Mouse (Mus musculus) thymus, postnatal 36 days (tissue): ENCODE results near the gene Kif16b.

ENCODE experiments used
- DNase-seq, 2 experiments: peaks; one replicate each; pipeline ENCODE4 v3.0.0; 2022; ENCODE audit warnings: mixed read lengths in 2 of 2

The Kif16b gene

DNA sequence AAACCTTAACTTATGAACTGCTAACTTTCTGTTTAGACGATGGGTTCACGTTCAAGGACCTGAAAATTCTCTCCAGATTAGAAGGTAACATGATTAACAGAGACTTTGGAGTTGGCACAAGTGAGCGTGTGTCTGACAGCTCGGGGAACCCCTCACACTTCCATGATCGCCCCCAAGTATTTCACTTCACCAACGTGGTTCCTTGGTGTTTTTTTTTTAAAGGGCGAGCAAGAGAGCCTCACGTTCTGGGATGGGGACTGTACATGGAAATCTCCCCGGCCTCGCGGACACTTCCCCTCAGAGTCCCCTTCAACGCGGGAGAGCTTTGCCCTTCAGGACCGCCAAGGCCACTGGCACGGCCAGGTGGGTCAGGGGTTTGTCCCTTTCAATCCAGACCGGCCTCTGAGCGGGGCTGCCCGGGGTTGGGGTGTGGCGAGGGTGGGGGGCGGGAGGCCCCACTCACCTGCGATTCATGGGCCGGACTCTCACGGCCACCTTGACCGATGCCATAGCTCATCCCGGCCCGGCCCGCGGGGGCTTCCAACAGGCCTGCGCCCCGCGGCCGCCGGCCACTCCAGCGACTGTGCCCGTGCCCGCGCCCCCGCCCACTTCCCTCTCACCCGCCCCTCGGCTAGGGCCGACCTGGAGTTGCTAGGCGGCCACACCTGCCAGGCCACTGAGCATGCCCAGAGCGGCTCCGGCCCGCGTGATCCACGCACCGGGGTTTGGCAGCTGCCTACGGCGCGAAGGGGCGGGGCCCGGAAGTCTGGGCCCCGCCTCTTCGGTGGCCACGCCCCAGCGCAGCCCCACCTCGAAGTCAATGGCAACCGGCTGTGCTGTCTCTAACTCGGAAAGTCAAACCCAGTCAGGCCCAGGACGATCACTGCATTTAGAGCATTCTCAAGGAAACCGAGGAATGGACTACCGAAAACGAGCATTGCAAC, at the start of gene Kif16b:
Kif16b (minus strand) TSS at position 670 of the 944 bp plus-strand sequence.
- peak; percentile 94 to 95 for DNase-seq

DNA sequence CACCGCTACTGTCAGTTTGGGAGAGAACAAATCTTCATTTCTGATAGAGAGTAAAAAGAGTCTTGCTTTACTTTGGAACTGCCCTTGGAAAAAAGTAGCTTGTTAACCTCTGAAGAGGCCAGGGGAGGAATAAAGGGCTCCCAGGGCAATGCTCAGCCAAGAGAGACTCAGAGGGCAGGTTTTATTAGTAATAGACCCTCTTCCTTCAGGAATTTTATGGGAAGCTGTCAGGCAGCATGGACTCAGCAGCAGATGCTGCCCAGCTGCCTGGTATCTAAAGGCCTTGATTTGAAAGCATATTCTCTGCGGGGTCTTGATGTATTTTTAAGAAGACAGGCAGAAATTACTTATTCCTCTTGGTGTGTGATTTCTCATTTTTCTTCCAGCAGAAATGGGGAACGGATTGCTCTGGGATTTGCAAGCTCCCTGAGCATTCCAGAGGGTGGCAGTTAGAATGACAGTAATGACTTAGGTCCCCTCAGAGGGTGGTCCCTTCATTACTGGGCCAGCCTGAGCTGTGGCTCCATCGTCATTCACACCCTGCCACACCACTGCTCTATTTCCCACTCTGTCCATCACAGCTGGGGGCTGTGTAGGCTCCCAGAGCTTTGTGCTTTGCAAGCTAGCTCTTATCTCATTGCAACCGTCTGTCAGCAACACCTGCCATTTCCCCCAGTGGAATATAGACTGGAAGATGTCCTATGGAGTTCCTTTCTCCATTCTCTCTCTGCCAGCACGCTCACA, 39.7 kb upstream of the Kif16b start:
- no peak for DNase-seq

DNA sequence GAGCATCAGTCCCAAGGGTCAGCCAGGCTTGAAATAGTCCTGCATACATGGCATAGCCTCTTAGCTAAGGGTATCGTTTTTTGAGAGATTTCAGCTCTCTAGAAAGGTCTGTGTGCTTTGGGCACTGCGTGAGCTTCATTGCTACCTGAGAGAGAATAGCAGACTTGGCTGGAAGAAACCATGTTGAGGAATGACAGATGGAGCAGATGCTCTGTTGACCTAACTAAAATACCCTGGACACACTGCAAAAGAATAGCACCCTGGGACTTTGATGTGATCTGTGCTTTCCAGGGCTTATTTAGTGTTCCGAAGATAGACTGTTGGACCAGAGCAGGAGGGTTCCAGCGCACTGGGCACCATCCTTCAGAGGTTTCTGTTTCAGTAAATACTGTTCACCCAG, 29.1 kb upstream of the Kif16b start:
- DNase-seq: no peak

DNA sequence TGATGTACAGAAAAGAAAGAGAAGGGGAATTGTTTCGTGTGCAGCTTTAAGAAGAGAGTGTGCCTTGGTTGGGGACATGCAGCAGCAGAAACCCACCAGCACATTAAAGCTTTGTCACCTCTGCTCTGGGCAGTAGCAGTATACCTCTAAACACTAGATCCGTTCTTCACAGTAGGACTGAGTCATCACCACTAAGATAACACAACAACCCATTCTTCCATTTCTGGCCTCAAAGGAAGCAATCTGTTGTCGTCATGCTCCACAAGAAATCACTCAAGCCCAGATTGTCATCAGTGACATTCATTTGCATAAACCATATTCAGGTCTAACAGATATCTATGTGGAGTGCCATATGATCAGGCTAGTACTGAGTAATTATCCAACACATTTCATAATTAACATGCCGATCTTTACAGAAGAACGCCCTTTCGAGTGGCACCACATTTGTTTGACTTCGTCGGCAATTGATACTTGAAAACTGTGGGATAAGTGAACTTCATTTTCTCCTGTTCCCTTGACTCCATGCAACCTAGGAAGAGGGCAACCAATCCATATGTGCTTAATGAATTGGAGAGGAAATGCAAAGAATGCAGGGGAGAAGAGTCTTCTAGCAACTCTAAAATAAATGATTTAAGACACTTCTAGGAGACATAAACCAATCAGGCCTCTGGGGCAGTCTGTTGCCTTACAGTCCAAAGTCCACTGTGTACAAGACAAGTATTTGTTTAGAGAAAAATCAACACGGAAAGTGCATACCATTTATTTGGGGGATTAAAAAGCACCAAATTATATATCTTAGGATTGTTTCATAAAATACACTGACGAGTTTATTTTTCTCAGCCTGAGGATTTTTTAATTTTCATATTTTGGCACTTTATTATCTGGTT, 28.1 kb upstream of the Kif16b start:
- DNase-seq: no peak

DNA sequence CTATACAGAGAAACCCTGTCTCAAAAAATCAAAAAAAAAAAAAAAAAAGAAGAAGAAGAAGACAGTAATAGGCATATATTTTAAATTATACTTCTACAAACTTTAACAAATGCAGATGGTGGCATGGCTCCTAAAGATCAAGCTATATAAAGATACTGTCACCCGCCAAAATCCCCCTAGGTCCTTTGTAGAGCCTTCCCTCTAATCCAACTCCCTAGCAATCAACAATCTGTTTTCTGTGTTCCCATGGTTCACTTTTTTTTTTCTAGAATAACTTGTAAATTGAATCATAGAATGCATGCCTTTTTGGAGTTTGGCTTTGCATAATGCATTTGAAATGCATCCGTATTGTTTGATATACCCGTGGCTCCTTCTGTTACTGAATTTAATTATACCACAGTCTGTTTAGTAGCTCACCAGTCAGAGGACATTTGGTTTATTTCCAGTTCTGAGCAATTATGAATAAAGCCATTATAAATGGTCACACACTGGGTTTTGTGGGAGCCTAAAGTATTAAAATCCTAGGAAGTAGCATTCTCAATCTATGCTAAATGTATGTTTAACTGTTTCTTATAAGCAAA, 9.6 kb upstream of the Kif16b start:
- no peak for DNase-seq

DNA sequence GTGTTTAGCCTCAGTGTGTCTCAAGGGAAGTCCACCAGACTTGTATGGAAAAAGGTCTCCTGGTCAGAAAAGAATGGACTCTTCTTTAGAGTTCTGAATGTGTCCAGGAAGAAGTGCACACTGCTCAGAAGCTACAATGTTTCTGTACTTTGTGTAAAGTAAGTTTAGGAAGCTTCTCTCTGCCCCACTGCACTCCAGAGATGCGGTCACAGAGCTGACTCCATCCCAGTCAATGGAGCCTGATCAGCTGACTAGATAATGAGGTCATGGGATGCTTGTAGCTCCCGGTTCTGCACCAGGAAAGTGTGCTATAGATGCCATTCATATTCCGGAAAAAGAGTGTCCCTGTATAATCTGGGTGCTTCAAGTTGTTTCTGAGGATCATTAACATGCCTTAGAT, 7.9 kb upstream of the Kif16b start:
- DNase-seq: no peak

DNA sequence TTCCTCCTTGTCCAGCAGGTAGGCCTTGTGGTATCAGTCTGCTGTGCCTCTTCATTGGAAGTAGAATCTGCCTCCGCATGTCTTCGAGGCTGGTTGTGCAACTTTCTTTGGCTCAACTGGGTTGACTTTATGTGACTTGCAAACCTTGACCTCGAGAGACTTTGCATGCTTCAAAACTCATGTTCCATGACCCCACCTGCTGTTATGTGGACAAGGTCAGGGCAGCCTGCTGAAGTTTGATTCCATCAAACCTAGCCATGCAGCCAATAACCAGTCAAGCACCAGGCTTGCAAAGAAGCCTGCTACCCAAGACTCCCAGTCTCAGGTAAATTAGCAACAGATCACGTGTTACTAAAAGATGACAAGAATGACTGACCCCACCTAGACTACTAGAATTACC, 5.7 kb upstream of the Kif16b start:
- no peak for DNase-seq

DNA sequence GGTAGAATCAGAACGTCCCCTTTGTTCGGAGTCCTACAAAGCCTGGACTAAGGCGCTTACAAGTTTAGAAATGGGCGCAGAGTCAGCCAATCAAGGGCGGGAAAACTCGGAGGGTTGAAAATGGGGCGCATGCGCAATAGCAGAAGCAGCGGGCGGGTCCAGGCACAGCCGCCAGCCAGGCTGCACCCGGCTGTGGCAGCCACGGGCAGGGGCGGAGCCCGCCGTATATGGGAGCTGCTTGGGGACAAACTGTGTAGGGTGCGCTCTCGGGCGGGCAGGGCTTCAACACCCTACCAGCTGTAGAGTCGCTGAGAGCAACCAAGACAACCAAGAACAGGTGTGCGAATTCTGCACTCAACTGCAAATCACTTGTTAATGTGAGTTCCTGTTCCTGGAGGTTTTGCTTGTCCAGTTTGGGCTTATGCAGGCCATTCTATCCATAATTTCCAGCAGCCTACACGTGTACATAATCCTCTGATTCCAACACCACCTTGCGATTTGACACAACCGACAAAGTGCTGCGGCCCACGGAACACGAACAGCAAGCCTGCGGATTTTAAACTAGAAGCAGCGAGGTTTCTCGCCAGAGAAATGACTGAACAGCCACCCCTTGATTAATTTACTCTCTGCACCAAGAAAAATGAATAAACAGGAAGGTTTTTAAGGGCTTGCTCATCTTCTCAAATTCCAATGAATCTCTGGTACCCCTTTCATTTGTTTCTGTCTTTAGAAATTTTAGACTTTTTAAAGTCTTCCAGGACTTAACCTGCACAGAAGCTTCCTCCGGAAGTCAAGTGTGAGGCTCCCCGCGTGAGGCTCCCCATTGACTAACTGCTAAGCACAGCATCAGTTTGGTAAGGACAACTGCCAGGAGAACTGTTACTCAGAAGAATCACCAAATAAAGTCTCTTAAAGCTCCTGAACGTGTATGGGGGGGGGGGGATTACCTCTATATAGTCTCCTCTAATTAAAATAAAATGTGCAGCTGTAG, 1.9 kb upstream of the Kif16b start:
- peak; percentile 95 to 98 for DNase-seq

DNA sequence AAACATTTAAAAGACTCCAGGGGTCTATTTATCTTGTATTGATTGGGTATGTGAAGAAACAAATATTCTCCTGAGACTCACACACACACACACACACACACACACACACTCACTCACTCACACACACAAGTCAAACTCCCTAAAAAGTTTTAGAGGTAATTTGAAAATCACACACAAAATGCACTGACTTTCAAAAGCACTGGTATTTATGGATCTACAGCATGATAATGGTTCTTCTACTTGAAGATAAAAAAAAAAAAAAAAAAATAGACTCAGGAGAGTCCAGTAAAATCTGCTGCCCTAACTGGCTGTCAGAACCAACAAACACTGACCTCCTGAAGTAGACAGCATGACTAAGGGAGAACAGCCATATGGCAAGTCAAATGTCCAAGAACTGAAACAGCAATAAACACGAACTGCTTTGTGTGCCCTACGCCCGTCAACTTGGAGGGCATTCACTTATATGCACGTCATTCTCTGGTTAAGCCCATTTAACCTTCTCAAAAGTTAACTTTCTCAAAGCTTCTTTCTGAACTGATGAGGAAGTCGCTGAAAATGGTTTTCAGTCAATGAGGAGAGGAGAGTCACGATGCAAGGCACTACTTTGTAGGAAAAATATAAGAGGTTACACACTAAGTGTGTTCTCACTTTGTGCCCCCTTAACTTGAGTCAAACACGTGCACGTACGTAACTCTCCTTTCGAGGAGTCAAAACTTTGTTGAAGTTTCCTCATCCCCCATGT, 1.0 kb downstream of the Kif16b start:
- DNase-seq: no peak

DNA sequence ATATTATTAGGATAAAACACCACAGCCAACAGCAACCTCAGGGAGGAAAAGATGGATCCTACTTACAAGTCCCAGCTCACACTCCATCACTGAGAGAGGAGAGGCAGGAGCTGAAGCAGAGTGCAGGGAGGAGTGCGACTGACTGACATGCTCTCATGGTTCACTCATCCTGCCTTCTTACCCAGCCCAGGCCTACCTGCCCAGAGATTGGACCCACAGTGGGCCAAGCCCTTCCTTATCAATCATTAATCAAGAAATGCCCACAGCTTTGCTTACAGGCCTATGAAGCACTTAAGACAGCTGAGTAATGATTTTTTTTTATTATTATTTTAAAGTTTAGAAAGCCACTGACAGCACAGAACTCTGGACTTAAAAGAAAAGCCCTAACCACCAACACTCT, 7.6 kb downstream of the Kif16b start:
- no peak for DNase-seq

DNA sequence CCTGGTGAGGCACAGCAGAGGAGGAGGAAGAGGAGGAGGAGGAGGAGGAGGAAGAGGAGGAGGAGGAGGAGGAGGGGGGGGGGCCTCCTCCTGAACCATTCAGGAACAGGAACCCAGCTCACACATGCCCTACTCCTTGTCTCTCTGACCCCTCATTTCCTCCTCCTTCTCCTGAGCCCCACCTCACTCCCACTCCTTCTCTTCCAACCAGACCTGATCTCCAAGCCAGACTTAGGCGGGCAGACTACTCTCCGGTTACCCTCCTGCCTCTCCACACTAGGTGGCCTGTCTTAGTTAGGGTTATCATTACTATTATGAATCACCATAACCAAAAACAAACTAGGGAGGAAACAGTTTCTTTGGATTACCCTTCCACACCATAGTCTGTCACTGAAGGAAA, 10.0 kb downstream of the Kif16b start:
- DNase-seq: no peak

DNA sequence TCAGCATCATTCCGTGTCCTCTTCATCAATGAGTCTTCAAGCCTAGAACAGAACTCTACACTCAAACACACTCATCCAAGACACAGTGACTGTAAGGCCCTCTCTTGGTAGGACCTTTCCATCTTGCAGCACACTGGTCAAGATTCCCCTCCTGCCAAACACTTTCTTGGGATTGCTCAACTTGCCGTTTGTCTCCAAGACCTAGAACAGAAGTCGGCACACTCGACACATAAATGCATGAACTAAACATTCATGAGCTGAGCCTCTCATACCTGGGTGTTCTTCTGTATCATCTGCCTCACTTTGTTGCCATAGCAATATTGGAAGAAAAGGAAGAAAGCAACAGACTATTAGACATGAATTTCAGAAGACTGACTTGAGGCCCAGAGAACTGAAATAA, 16.9 kb downstream of the Kif16b start:
- no peak for DNase-seq

DNA sequence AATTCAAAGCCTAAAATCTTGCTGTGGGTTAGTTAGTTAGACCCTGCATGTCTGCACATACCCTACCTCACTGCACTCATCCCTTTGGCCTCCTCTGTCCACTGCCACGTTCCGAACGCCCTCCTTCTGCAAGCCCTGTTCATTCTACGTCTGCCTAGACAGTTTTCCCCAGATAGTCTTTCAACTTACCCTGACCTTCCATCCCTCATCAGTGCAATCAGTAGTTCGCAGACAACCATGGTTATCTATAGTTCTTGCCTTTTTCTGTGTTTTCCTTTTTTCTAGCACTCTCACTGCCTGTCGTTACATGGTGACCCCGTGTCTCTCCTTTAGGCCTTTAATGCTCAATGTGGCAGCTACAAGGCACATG, 17.7 kb downstream of the Kif16b start:
- no peak for DNase-seq

DNA sequence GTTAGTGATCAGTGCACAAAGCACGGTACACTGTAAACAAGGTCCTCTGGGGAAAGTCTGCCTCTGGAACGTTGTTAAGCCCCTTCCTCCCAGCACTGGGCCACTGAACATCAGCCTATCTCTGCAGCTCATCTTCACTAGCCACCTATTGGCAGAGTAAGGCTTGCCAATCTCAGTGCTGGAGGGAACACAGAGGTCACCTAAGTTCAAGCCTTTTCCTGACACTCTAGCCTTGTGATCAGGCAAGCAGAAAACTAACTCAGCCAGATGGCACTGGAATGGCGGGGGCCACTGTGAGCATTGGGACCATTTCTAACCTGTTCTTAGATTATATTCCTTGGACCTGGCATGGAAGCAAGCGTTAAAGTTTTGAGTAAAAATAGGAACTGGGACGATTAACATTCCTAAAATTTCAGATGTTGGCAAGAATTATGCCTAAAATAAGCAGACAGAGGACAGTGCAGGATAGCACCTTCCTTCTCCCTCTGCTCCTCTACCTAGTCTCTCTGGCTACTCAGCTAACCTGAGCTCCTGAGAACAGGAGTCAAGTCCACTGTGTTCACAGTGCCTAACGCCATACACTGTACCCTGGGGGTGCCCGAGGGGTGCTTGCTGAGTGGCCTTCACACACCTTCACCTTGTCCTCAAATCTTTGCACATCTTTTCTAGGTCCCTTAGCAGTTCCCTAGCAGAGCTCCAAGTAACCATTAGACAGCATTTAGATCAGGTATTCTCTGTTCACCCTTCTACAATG, 18.3 kb downstream of the Kif16b start:
- DNase-seq: no peak

DNA sequence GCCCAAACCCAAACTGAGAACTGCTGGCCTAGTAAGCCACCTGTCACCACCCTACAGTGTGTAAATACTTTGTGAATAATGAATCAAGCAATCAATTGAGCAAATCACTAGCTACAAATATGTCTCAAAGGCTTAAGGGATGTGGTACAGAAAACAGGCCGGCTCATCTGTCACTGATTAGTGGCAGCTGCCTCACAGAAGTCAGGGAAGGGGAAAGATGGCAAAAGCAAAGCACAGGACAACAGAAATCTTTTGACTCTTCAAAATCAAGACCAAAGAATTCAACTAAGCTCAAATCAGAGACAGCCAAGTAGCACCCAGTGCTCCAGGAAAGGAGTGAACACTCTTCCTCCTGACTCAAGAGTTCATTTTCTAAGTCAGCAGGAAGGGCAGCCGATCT, 18.9 kb downstream of the Kif16b start:
- DNase-seq: no peak

DNA sequence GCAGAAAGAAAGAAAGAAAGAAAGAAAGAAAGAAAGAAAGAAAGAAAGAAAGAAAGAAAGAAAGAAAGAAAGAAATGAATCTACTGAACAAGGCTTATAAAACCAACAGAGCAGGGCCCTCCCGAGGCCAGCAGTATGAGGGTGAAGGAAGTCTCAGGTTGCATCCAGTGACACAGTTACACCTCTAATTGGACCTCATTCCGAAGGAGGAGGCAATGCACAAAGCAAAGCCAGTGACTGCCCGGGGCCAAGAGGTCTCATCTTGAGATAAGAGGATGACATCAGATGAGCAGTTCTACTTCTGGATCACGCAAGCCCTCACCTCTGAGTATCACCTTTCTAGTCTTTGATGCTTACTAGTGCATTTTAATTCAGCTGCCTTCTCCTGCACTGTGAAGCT, 20.2 kb downstream of the Kif16b start:
- no peak for DNase-seq

DNA sequence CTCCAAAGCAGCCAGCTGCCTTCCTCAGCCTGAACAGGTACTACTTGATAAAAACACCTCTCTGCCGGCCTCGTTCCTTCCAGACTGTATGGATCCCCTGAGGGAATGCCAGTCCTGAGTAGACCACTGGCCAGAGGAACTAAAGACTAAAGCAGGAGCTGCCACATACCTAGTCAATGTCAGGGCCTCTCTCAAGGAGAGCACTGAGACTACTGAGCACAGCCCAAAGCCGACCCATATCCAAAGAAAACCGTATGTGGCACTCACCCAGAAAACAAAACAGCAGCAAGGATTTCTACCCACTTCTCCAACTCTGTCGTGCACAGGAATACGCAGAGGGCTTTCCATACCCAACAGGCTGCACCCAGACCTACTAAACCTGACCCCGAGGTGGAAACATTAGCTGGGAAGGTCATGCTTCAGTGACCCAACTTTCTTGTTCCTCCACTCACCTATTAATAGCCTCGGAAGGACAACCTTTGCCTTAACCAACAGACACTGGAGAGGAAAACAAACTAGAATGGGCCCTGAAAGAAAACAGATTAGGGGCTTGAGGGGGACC, 22.0 kb downstream of the Kif16b start:
- DNase-seq: no peak

DNA sequence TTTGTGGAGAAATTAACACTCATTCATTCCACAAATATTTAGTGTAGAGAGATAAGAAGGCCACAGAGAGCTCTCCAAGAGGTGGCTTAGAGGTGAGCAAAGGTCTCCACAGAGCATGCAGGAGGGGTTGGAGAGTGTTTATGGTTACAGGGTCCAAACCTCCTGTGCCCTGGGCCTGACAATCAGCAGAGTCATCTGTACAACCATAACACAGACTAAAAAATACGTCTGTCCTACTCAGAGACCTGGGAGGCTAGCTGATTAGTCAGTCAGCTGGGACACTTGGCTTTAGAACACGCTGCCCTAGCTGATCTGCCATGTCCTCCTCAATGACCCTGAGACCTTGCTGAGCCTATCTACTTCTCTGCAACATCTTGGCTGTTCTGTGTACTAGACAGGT, 24.7 kb downstream of the Kif16b start:
- no peak for DNase-seq

DNA sequence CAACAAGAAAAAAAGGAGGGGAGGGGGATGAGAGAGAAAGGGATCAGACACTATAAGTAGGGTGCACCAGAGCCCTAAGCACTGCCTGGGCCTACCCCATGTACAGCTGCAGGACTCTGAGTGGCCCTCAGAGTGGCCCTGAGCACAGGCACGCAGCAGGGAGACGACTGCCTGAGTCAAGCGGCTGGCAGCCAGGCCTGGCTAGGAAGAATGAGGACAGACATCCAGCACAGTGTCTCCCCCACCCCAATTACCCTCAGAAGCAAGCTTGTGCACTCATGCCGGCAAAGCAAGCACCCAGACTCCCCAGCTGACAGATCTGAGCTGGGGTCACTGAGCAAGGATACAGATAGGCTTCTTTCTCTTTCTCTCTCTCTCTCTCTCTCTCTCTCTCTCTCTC, 25.4 kb downstream of the Kif16b start:
- no peak for DNase-seq

DNA sequence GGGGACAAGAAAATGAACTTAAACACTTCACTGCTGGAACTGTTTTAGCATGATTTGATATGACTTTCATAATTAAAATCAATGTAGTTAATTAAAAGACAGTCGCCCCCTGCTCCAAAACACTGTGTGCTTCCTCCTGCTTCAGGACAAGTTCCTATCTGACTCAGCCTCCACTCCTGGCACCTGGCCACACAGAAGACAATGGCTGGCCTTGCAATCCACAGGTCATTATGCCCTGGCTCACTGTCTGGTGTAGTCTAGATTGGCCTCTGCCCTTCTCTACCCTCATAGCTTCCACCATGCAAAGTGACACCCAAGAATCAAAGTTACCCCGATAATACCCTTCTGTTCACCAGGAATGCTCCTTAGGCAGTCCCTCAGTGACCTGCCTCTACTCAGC, 26.8 kb downstream of the Kif16b start:
- no peak for DNase-seq
